Mouse (Mus musculus): Measurements from ENCODE around the gene Usp47.

GRCm38 (mm10) chr7:111998446-111999004 is 24.8 kb upstream of the Usp47 start:
- no peak for TF ChIP-seq POLR2A (IDR thresholded peaks at IDR 0.05; ENCODE audit: borderline replicate concordance, extremely low read depth, insufficient read depth, insufficient read length, poor library complexity, severe bottlenecking)
- TF ChIP-seq CTCF (IDR thresholded peaks at IDR 0.05; ENCODE audit: borderline replicate concordance, extremely low read depth, insufficient read depth, insufficient read length): no peak

Measured in brain, embryonic 14.5 days (tissue).